Mouse (Mus musculus) cortical plate, adult 2 months (tissue): Measurements from ENCODE around the gene Trim28. TPM values are rescaled to one million over a fixed set of nuclear protein-coding genes. Genes with fewer than 3 reads are reported as not detected.

ENCODE experiments used
- H3K27ac ChIP-seq: fragments of 200-500 bp; 2 replicates; pipeline ENCODE4 v1.5.1; 2012; ENCODE audit warnings: low read length, control low read depth, inconsistent platforms; ENCODE audit not compliant: insufficient read depth
- H3K4me1 ChIP-seq: fragments of 200-500 bp; 2 replicates; pipeline ENCODE4 v1.6.1; 2011; ENCODE audit warnings: low read length; ENCODE audit not compliant: control insufficient read depth, insufficient read depth
- H3K4me3 ChIP-seq: fragments of 200-500 bp; 2 replicates; pipeline ENCODE4 v1.5.1; 2011; ENCODE audit warnings: mild to moderate bottlenecking, low read length, control low read depth; ENCODE audit not compliant: insufficient read depth
- CTCF ChIP-seq: fragments of 200-500 bp; IDR thresholded peaks from 2 replicates; pipeline ENCODE4 v1.5.1; 2011; ENCODE audit warnings: mild to moderate bottlenecking, control low read depth, low read length; ENCODE audit not compliant: insufficient read depth; ENCODE audit errors: extremely low read depth
- POLR2A ChIP-seq: fragments of 200-500 bp; IDR thresholded peaks from 2 replicates; pipeline ENCODE4 v1.6.1; 2011; ENCODE audit warnings: mild to moderate bottlenecking, low read length, control low read depth; ENCODE audit not compliant: insufficient read depth; ENCODE audit errors: extremely low read depth
- polyA plus RNA-seq: library from polyadenylated mRNA; depleted of rRNA; stranded (reverse); fragments of >200 nt; gene quantifications from 2 replicates; pipeline ENCODE4 v1.2.3, GENCODE M21; 2012

Trim28 gene
- polyA plus RNA-seq, 1 experiment: 225 TPM

DNA sequence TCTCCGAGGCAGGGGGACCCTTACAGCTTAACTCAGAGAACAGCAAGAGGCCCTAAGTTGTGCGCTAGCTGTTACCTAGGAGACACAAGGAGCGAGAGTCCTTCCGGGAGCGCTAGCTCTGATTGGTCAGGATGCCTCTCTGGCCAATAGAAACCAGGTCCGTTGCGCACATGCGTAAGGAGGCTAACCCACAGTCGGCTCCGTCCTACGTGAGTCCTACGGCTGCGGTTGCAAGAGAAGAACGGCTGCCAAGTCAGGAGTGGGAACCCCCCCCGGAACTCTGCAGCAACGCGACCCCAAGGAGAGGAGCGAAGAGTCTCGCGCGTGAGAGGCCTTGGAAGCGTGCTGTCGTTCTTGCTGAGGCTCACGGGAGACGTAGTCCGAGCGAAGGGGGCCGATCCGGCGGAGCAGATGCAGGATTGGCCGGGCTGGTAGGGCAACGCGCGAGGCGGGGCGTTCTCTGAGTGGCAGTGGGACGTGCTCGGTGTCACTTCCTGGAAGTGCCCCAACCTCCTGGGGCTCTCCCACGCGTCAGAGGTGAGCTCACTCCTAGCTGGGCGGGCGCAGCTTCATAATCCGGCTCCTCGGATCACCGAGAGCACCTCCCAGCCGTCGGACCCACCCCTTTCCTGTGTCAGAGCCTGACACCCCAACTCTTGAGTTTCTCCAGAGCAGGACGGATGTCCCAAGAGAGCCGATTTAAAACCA lies 21.1 kb upstream of the Trim28 start, which contains the start of gene Zfp446:
Zfp446 (plus strand) TSS at position 167 of the 708 bp plus-strand sequence.
- Histone ChIP-seq H3K27ac (peak within 1 kb of the TSS; percentile 85), H3K4me3 (peak within 1 kb of the TSS; percentile 48), H3K4me1 (no peaks in the 10 kb centered on the region)
- TF ChIP-seq POLR2A: peak; percentile 80
- no peak for TF ChIP-seq CTCF

DNA sequence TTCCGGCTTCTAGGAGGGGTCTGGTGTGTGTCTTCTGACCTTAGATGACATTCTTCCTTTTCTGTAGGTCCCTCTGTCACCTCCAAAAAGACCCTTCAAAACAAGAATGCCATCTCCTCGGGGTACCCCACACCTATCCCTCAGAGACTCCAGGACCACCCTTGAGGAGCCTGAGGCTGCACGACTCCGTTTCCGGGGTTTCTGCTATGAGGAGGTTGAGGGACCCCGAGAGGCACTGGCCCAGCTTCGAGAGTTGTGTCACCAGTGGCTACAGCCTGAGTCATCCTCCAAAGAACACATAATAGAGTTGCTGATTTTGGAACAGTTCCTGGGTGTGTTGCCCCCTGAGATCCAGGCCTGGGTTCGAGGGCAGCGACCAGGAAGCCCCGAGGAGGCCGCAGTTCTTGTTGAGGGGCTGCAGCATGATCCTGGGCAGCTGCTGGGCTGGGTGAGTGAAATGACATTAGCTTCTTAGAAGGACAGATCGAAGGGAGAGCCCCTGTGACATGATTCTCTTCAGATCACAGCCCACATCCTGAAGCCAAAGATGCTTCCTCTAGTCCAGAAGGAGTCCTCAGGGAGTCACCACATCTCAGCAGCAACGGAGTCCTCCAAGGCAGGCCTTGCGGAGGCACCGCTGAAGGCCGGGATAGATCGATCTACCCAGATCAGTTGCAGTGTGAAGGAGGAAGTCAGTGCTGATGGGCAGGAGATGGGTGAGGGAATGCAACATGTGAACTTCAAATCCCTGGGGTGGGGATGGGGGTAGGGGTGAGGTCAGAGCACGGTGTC lies 19.8 kb upstream of the Trim28 start:
- H3K27ac ChIP-seq: no peak overlapping the region
- no peak for TF ChIP-seq POLR2A
- no peaks in the 10 kb centered on the region for H3K4me1 ChIP-seq
- H3K4me3 ChIP-seq: peak overlapping the region; percentile 48; the same call in 1 of the 2 replicates

DNA sequence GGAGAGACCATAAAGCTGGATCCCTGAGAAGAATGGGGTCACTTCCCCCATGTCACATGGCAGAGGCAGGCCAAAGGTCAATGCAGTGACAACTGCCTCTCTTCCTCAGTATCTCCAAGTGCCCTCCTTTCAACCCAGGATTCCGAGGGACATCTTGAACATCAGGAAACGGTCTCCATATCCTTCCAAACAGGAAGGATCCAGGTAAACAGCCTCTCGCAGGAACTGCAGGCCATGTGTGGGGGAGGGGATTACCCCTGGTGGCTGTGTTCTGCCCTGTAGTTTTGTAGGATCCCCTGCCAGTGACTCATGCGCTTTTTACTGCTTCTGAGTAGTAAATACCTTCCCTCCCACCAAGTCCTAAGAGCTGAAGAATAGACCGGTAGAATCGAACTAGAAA lies 19.1 kb upstream of the Trim28 start:
- Histone ChIP-seq H3K4me3 (no peak overlapping the region), H3K27ac (no peak overlapping the region), H3K4me1 (no peaks in the 10 kb centered on the region)
- TF ChIP-seq POLR2A (no peak), CTCF (no peak)

DNA sequence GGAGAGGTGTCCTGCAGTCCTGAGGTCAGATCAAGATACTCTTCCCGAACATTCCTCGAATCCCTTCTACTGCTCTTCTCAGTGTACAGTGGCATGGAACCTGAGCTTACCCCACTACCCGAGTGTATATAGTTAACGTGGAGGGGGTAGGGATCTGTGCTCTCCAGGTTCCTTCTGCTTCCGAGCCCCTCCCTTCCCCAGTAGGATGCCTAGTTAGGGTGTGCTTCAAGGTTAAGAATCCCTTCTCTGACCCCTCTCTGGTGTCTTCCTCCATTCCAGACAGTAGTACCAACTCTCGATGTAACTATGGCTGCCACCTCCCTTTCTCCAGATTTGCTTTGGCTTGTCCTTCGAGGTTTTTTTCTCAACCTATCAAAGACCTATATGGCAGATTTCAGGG lies 18.6 kb upstream of the Trim28 start:
- Histone ChIP-seq H3K4me3 (no peak overlapping the region), H3K27ac (no peak overlapping the region), H3K4me1 (no peaks in the 10 kb centered on the region)
- no peak for TF ChIP-seq CTCF
- no peak for TF ChIP-seq POLR2A

DNA sequence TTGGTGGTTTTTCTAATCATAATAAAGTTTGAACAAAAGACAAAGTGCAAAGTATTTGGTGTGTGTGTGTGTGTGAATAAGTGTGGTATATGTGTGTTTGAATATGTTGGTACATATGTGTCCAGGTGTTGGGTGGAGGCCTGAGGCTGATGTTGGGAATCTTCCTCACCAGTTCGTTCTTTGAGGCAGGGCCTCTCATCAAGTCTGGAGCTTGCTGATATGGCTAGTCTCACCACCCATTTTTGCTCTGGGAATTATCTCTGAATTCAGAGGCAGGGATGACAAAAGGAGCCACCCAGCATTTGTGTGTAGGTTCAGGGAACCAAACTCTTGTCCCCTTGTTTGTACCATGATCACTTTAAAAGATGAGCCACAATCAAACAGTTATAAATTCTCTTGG lies 13.2 kb upstream of the Trim28 start:
- Histone ChIP-seq H3K4me3 (no peak overlapping the region), H3K4me1 (no peaks in the 10 kb centered on the region), H3K27ac (no peak overlapping the region)
- TF ChIP-seq POLR2A (no peak), CTCF (no peak)

DNA sequence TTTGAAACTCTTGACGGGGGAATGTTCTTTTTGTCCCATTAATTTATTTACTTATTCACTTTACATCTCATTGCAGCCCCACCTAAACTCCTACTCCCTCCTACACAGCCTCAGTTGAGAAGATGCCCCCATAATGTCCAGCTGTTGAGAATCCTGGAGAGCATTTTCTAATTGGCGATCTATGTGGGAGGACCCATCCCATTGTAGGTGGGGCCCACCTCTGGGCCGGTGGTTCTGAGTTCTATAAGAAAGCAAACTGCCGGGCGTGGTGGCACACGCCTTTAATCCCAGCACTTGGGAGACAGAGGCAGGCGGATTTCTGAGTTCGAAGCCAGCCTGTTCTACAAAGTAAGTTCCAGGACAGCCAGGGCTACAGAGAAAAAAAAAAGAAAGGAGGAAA lies 12.0 kb upstream of the Trim28 start:
- Histone ChIP-seq H3K4me3 (no peak overlapping the region), H3K27ac (no peak overlapping the region), H3K4me1 (no peaks in the 10 kb centered on the region)
- TF ChIP-seq POLR2A (no peak), CTCF (no peak)

DNA sequence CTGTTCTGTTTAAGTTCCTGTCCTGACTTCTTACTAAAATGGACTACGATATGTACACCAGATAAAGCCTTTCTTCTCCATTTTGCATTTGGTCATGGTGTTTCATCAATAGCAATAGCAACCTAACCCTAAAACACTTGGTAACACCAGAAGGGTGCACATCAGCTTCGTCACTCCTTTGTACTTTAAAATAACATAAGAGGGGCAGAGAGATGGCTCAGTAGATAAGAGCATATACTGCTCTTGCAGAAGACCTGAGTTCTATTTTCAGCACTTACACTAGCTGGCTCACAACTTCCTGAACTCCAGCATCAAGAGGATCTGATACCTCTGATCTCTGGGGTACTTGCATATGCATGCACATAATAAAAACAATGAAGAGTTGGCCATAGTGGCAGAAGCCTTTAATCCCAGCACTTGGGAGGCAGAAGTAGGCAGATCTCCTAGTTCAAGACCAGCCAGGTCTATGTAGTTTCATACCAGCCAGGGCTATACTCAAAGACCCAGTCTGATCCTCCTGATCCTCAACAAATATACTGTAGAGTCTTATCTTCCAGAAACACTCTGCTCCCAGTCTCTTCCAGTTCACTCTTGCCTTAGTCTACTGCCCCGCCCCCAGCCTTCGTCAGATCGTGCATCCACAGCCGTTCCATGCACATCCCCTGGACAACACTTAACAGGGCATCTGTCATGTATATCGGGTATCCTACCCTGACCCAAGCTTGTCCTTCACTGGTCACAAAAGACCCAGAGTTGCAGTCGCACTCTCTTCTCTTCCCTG lies 11.3 kb upstream of the Trim28 start:
- Histone ChIP-seq H3K4me1 (no peaks in the 10 kb centered on the region), H3K27ac (no peak overlapping the region), H3K4me3 (no peak overlapping the region)
- TF ChIP-seq POLR2A (no peak), CTCF (no peak)

DNA sequence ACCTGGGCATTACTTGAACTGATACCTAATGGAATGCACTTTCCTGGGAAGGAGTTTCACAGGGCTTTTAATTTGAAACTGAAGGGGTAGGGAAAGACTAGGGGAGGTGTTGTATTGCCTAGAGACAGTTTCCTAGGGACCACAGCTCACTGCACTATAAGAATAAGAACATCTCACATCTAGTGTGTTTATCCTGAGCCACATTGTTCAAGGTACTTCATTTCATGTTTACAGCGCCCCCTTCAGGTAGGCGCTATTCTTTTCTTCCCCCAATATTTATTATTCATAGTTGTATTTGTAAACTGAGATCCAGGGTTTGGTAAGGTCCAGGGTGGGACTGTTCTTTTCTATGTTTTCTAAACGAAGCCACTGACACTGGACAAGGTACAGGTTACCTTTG lies 6.7 kb upstream of the Trim28 start:
- Histone ChIP-seq H3K4me3 (no peak overlapping the region), H3K27ac (no peak overlapping the region), H3K4me1 (no peaks in the 10 kb centered on the region)
- TF ChIP-seq CTCF: no peak

DNA sequence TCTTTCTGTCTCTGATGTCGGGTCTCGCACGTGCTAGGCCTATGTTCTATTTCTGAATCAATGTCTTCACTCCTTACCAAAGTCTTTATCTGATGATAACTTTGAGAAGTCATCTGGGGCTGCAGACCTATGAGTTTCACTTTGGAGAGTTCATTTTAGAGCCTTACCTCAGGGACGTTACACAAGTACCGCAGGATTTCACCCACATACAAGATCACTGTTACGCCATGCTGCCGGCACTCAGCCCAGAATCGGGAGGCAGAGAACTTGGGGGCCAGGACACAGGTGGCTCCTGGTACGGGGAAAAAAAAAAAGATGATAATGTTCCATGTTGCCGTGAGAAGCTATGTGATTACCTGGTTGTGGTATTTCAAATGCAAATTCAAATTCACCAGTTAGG lies 5.8 kb upstream of the Trim28 start:
- no peaks in the 10 kb centered on the region for H3K4me1 ChIP-seq
- H3K27ac ChIP-seq: no peak overlapping the region
- TF ChIP-seq CTCF (no peak), POLR2A (no peak)
- H3K4me3 ChIP-seq: no peak overlapping the region

DNA sequence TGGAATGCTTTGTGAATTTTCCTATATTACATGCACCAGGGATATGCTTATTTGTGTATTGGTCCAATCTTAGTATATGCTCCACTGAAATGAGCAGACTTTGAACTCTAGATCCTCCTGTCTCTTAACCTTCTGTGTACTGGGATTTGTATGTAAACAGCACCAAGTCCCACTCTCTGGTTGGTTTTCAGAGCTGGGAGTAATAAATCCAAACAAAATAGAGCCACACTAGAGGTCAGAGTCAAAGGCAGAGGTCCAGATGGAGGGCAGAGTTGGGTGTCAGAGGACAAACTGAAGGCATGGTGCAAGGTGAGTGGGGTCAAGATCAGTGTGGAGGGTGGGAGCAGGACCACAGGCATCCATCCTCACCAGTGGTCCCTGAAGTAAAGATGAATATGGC lies 3.1 kb upstream of the Trim28 start:
- Histone ChIP-seq H3K27ac (no peak overlapping the region), H3K4me1 (no peaks in the 10 kb centered on the region), H3K4me3 (no peak overlapping the region)
- no peak for TF ChIP-seq CTCF
